Mouse (Mus musculus): Measurements from ENCODE around the gene Arl5b. TPM values are rescaled to one million over a fixed set of nuclear protein-coding genes. Genes with fewer than 3 reads are reported as not detected.

Gene Arl5b
- total RNA-seq (2021): 10 to 100 TPM; 17.2 to 20.3 TPM
- long read RNA-seq, experiment 1, partial matches to known transcripts: 0 of 1 reads
- long read RNA-seq, experiment 1, other reads (novel, unspliced or antisense): 1 of 1 reads
- long read RNA-seq, experiment 2, full-length matches to known transcripts: 2 of 4 reads
- long read RNA-seq, experiment 2, partial matches to known transcripts: 0 of 4 reads
- long read RNA-seq, experiment 2, other reads (novel, unspliced or antisense): 2 of 4 reads

DNA sequence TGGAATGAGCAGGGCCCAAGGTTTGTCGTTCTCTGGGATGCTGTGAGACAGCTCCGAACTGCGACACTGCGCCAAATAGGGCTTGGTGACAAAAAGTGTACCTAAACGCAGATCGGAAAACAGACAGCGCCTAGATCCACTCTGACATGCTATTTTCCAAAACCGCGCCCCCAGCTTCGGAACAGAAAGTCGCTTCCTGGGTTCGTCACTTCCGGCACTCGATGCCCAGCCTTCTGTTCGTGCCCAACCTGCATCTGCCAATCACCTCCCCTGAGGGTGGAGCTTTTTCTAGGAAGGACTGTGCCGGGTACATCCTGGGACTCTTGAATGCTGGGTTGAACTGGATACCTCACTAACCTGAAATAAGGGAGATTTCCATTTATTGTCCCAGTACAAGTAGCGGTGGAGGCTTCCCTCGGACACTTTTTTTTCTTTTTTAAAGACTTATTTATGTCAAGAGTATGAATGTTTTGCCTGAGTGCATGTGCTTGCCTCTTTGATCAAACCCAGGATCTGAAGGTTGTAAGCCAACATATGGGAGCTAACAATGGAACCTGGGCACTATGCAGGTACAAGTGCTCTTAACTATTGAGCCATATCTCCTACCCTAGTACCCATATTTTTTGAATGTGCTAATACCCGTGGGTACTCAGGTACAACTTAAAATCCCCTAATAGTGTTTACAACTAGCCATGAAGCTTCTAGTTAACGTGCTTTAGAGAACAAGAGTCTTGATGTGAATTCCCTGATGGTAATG is at the start of gene Arl5b:
Arl5b (plus strand) TSS at position 279 of the 757 bp plus-strand sequence.
- DNase-seq: peak; percentile 90

DNA sequence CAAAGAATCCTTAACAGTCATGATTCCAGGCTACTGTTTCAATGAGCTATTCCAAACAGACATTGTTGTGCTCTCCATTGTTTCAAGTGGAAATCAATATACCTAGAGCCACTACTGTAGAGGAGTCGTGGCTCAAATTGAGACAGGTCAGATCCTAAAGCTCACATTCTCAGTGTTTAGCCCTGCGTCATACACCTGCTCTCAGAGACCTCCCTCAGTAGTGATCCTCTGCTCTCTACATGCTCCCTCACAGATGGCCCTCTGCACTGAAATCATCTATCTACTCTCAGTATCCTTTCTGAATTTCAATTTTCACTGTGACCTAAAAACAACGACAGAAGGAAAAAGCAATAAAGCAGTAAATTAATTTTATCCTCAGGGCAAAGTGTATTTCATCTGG is 41.7 kb upstream of the Arl5b start:
- DNase-seq: no peak

DNA sequence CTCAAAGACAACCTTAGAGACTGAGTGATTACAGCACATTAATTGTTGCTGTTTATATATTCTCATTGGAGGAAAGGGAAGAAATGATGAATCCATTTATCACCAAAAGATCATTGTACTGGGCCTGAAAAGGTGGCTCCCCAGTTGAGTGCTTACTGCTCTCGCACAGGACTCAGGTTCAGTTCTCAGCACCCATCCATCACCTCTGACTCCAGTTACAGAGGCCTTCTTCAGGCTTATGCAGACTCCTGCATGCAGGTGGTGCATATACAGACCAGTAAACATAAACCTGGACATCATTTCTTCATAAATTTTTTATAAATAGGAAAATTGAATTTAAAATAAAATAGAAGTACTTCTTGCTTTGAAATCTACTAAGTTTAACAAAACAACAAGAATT is 41.1 kb upstream of the Arl5b start:
- DNase-seq: no peak

DNA sequence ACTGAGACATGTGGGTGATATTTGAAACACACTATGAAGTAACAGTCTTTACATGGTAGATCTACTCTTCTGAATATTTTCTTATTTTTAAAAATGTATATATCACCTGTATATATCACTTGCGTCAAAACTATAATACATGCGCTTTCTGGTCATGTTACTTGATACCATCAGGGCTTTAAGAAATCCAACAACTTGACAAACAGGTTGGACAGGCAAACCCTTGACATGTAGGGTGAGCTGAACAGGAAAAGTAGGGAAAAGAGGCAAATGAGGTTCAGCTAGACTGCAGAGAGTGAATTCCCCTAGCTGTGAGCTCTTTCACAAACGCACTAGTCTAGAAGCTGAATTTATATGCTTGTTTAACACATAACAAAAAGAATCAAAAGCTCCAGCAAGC is 22.4 kb upstream of the Arl5b start:
- DNase-seq: no peak

DNA sequence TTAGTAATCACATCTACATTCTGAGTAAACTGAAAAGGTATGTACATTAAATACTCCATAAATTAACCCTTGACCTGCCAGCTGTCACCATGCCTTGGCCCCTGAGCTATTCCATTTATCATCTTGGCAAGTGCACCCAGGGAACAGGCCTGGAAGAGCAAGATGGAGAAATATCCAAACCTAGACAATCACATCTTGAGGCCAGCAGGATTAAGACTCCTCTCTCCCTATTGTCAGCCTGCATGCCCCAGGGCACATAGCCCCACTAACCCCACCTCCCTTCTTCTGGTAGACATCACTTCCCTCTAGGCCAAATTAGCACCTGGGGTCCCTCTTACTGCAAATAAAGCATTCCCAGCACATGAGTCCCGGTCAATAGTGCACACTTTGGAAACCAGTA is 21.4 kb upstream of the Arl5b start:
- no peak for DNase-seq

DNA sequence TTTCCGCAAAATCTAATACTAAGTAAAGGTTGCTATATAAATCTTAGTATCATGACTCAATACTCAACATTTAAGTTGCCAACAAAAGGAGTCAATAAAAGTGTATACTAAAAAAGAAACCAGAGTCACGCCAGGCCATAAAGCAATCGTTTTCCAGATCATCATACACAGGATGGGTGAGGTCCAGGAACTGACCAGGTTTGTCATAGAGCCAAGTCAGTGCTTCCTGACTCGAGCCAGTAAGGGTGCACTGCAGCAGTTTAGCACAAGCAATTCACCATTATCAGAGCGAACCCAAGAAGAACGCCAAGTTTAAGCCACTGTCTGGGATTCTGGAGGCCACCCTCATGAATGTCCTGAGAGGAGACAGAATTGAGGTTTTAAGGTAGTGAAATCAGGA is 10.5 kb upstream of the Arl5b start:
- no peak for DNase-seq

DNA sequence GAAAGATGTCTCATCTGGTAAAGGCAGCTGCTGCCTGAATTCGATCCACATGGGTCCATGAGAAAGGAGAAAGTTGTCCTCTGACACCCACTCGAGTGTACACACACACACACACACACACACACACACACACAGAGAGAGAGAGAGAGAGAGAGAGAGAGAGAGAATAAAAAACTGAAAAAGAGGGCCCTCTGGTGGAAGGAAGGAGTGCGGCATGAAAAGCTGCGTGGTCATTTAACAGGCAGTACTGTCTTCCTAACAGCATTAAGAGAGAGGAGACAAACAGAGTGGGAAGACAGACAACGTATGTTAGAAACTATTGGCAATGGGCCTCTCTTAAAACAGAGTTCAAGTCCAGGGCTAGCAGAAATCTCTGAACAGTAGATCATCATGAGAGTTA is 8.9 kb upstream of the Arl5b start:
- no peak for DNase-seq

DNA sequence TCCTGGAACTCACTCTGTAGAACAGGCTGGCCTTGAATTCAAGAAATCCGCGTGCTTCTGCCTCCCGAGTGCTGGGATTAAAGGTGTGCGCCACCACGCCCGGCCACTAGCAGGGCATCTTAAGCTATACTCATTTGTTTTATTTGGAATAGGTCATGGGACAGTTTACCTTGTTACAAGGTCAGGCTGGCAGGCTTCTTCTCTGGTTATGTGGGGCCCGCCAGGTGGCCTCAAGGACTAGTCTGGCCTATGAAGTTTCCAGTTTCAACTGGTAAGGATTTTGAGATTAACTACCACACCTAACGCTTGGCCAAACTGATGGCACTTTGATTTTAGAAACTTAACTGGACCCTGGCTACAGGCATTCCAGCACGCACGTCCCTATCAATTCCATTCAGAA is 5.3 kb downstream of the Arl5b start:
- no peak for DNase-seq

DNA sequence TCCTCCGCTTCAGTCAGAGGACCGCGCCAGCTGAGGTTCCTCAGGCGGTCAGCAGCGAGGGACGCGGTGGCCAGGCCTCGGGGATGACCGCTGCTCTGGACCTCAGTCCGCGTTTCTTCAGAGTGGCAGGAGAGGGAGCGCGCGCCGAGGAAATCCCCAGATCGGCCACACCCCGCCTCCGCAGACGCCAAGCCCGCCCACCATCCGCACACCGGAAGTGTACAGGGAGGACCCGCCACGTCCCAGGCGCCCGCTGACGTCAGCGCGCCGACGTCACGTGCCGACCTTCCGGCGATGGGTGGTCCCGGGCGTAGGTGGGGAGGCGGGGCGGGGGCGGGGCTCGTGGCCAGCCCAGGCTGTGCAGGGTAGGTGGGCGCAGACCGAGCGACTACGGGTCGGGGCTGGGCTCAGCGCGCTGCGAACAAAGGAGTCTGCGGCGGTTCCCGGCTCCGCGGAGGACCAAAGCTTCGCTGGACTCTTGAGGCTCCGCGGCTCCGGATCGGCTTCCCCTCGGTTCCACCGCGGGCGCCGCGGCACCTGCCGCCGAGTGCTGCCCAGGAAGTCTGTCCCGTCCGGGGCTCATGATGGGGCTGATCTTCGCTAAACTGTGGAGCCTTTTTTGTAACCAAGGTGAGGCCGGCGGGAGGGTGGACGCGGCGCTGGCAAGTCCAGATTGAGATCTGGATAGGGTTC is 5.9 kb downstream of the Arl5b start, which contains the start of gene Nsun6:
Nsun6 (minus strand) TSS at position 125 of the 693 bp plus-strand sequence.
- peak; percentile 97 for DNase-seq

DNA sequence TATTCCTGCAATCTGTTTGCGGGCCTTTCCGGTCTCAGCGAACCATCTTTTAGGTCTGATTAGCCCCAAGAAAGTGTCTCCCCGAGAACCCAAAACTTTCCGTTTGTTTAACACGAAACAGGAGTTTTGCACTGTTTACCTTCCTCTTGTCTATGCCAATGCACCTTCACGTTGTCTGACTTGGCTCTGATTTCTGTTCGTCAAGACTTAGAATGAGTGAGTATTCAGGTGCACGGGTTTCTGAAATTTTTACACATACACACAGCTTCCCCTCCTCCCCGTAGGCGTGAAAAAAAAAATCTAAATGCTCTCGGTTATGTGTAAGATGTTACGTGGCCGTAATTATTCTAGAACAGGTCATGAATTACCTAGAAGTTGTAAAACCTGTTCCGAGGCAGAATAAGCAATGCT is 6.6 kb downstream of the Arl5b start:
- no peak for DNase-seq

DNA sequence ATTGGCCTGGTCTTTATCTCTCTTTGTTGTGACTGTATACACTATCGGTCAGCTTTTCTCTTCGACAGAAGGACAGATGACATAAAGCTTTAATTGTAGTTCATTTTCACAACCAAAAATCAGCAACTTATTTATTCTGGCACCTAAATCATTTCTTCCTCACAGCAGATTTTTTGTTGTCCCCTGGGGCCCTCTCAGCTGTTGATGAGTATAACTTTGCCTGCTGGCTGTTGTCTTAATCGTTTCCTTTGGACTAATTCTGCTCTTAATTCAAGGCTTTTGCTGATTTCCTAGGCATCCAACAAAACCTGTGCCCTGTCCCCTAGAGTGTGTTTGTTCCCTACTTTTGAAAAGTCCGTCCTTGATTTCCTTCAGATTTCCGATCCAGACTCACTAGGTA is 9.0 kb downstream of the Arl5b start:
- no peak for DNase-seq

DNA sequence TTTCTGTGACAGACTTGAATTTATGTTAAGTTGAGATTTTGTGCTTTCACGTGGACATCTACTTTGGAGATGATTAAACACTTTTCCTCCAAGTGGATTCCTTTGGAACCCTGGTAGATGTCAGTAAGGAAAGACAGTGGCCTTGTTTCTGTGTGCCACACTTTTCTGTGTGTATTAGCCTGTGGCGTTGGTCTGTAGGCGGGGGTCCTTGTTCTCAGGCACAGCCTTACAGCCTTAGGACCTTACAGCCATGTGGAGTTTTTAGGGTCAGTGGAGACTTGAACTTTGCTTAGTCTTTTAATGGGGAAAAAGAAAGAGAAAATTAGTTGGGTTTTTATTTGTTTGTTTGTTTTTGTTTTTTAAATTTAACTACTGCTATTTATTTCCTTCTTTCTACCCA is 11.7 kb downstream of the Arl5b start:
- no peak for DNase-seq

DNA sequence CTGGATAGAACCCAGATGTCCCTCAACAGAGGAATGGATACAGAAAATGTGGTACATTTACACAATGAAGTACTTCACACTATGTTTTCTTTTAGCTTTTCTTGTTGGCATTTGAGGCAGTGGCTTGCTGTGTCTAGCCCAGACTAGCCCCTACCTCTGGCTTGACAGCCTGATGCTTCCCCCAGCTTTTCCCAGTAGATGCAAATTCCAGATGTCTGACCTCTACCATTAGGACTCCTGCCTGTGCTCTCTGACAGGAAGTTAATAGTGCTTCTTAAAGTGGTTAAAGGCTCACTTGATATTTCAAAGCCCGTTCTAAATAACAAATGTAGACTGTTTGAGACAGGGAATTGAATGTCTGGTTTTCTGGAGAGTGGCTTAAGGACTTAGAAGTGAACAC is 14.6 kb downstream of the Arl5b start:
- no peak for DNase-seq

DNA sequence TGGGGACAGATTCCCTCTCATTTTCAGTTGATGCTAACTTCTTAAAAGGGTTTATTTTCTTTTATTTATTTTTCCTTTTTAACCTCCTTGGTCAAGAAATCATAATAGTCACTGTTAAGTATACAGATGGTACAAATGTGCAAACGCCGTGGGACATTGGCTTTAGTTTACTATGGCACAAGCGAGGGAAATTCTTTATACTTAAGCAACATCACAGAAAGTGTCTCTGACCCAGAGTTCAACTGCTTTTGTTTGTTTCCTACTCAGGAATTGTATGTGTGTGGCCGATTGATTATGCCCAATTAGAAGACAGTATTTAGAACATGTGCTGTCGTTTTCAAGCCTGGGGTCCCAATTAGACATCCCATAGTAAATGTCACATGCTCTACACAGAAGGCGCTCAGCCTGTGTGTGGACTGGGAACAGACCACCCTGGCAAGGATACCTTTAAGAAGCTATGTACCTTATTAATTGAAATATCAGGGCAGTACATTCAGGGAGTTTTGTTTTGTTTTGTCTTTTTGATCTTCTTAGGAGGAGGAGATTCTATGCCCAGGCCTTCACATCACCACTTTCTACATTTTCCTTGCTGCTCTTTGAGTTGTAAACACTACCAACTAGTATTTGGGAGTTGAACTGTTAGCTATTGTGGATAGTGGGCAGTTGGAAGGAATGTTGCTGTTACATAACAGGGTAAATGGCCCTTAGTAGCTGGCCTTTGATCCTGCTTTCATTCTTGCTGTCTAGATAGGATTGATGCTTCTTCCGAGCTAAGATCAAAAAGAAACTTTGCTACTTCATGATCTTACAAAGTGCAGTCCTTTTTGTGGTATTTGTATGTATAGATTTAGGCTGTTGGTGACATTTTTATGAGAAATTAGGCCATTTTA is 15.4 kb downstream of the Arl5b start:
- no peak for DNase-seq

DNA sequence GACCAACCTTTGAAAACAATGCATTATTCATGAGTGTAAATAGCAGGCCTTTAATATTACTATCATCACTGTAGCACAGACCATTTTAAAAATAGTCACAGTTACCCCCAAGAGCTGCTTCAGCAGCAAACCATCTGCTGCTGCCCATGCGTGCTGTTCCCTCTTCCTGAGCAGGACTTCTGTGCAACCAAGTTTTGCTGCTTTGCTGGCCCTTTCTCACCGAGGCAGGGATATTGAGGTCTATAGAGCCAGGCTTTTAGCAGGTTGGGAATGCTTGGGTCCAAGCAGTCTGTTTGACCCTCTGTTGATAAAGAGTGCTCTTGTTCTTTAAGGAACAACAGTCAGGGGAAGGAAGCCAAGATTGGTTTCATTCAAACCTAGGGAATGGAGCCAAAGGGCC is 16.3 kb downstream of the Arl5b start:
- DNase-seq: no peak

DNA sequence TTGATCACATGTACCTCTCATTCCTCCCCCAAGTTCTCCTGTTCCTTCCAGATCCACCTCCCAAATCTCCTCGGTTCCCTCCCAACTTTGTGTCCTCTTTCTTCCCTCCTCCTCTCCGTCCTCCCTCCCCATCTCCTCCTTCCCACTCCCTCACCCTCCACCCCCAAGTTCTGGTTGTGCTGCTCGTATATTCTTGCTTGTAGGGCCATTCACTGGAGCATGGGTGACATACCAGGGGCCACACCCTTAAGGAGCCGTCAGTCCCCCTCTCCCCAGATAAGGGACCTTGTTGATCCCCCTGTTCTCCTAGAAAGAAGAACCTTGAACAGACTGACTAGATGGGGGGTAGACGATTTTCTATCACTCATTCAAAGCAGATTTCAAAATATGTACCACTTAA is 17.9 kb downstream of the Arl5b start:
- no peak for DNase-seq

DNA sequence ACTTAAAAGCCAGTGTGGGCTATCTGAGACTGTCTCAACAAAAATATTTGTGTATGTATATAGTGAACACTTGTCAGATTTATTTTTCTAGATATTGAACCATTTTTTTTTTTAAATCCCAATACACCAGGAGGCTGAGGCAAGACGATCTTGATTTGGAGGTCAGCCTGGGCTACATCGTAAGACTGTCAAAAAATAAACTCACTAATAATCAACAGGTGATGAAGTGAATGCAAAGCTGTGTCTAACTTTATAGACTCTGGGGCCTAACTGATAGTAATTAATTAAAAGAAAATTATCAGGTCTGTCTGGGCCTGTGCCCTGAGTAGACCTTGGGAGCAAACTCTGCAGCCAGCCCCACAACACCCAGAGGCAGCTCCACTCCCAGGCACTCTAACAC is 34.5 kb downstream of the Arl5b start:
- no peak for DNase-seq

DNA sequence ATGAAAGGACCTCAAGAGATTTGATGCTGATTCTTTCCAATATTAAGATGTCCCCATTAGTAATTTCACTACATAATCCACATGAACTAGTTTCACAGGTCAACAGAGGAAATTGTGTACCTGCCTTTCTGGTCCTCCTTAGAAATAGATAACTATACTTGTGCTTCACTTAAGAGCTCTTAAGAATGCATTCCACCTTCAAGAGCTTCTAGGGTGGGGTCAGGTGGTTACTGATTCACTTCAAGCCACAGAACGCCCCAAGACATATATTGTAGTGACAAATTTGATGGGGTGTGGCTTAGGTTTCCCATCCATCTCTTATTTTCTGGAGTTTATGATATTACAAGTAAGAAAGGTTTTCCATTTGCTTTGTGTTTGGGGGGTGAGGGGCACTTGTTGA is 38.1 kb downstream of the Arl5b start:
- DNase-seq: no peak

DNA sequence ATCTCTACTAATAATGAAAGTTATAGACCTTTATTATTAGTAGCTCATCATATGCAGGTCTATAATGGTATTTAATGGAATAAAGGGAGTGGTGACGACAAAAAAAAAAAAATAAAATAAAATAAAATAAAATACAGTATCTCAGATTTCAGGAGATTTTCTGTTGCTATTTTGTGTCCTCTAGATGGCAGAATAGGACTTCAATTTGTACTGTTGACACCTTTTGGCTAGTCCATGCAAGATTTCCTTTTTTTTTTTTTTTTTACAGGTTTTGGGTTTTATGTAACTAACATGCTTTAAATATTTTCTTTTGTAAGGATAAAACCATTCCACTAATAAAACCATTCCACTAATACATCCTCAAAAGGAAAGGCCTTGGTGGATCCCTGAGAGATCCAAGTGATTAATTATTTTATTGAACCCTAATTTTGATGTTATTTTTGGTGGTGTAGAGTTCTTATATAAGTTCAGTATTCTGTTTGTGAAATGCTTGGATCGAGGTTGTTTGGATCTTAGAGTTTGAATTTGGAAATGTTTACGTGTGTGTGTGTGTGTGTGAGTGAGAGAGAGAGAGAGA is 47.4 kb downstream of the Arl5b start:
- no peak for DNase-seq

DNA sequence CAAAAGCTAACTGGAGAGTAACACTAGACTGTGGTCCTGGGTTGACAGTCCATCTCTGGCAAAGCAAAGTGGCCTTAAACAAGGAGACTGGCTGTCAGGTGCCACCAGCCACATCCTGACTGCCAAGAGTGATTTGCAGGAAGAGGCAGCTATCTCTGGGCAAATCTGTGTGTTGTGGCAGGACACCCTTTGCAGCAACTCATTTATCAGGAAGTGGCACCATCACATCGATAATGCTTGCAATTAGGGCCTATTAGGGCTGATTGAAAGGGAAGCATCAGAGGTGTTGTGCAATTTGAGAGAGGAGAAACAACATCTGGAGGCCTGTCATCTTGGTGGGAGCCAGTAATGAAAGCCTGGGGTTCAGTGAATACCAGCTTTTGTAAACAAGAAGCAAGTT is 55.2 kb downstream of the Arl5b start:
- DNase-seq: no peak

DNA sequence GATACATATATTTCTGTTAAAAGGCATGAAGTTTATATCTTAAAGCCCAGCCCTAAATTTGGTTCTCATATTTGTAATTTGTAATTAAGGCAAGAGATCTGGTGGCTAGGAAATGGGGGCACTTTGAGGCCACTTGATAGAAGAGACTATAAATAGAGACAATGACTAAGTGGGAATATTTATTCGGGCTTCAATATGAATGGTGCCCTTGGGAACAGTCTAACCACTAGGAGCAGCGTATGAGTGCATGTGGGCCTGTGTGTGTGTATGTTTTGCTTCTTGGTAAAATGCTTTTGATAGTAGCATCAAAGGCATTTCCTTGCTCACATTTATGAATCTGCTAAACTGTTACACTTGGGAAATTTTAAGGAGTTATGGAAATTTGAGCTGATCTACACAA is 62.1 kb downstream of the Arl5b start:
- no peak for DNase-seq

DNA sequence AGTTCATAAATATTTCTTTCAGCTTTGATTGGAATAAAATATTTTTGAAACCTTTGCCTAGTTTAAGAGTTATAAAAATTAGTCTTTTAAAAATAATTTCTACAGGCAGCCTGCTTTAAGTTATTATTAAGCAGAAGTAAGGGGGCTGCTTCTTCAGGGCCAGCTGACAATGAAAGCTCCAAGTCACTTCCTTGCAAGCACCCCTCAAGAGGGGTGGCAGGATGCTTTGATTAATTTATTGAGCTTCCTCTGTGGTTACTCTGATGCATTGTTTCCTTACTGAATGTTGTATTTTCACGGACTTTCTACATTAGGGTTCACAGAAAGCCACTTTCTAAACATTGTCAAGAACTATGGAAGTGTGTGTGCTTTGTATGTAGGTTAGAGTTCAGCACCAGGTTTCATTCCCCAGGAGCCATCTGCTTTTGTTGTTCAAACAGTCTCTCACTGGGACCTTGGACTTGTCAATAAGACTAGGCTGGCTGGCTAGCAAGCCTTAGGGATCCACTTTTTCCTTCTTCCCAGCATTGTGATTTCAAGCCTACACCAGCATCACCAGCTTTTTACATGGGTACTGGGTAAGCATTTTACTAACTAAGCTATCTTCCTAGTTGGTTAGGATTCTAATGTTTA is 62.7 kb downstream of the Arl5b start:
- no peak for DNase-seq
